In the genomic region with DNA sequence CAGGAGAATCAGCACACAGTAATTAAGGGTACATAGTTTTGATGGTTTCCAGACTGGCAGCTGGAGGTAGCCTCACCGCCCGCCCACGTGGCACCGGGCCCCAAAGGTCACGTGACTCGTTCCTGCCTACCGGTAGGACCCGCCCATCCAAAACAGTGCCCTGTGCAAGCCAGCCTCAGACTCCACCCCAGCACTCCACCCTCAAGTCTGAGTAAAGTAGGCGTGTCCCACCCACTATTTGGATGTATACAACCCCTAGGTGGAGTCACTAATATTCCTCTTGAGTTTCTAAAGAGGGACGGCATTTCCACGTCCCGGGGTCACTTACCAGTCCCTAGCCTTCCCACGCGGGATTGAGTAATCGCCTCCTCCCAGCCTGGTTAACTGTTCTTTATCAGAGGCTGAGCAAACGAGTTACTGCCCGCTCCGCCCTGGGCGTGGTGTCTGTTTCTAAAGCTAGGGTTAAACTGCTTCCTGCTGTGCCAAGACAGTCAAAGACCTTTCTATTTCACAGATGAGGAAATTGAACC, we compare ENCODE assay signal across 8 mouse cellular contexts. TPM values are rescaled to one million over a fixed set of nuclear protein-coding genes. Genes with fewer than 3 reads are reported as not detected.
DNase-seq lines count a peak whose midpoint lies in the region; ATAC-seq and TF ChIP-seq lines count a peak whose summit lies in the region.

No protein-coding gene starts in this region.

- peaks cover 25% of the 10 kb centered on the region for H3K36me3 ChIP-seq in heart, embryonic 13.5 days
- peaks cover 17% of the 10 kb centered on the region for H3K36me3 ChIP-seq in kidney, postnatal 0 days (ENCODE audit: insufficient read depth, low read length)
- no peaks in the 10 kb centered on the region; the same call in 1 of the 2 replicates for H3K36me3 ChIP-seq in macrophage (ENCODE audit: inconsistent target)

- H3K27me3 ChIP-seq in heart, embryonic 13.5 days (replicated peaks) = peaks cover 17% of the 10 kb centered on the region; the same call in 1 of the 2 replicates
- H3K27me3 ChIP-seq in kidney, postnatal 0 days (ENCODE audit: insufficient read depth, low read length) = no peaks in the 10 kb centered on the region

- TF ChIP-seq CTCF in embryonic fibroblast, embryonic 13.5 days (IDR thresholded peaks at IDR 0.05; ENCODE audit: borderline replicate concordance, insufficient read depth, low read length) = no peak
- TF ChIP-seq CTCF in kidney, postnatal 0 days (IDR thresholded peaks at IDR 0.05; ENCODE audit: low read depth) = peak; percentile 30; the same call in 1 of the 2 replicates

- no peaks in the 10 kb centered on the region for H3K79me2 ChIP-seq in macrophage (ENCODE audit: inconsistent target)

- H3K4me3 ChIP-seq in embryonic fibroblast, embryonic 13.5 days (ENCODE audit: insufficient read depth, low read length) = peak overlapping the region; percentile 52
- H3K4me3 ChIP-seq in heart, embryonic 13.5 days = peak overlapping the region; percentile 62
- peak overlapping the region; percentile 46 for H3K4me3 ChIP-seq in kidney, postnatal 0 days (replicated peaks; ENCODE audit: low read depth, low read length)
- peak overlapping the region; percentile 44 for H3K4me3 ChIP-seq in macrophage (ENCODE audit: inconsistent target)

- peak overlapping the region; percentile 62 for H3K27ac ChIP-seq in embryonic fibroblast, embryonic 13.5 days (ENCODE audit: insufficient read depth, low read length)
- peak overlapping the region; percentile 97 for H3K27ac ChIP-seq in heart, embryonic 13.5 days (replicated peaks)
- H3K27ac ChIP-seq in kidney, postnatal 0 days = peak overlapping the region; percentile 99
- H3K27ac ChIP-seq in macrophage = peak overlapping the region; percentile 98

- peak; percentile 69 for ATAC-seq in activated CD4-positive, CD25-positive, alpha-beta regulatory T cell, adult 4 months
- peak; percentile 64 for ATAC-seq in heart, embryonic 13.5 days (ENCODE audit: extremely low read depth, insufficient number of reproducible peaks, low FRiP score, low TSS enrichment)
- peak; percentile 79 for ATAC-seq in kidney, postnatal 0 days (replicated peaks; ENCODE audit: low FRiP score, low read depth)

- peak overlapping the region; percentile 100 for H3K4me2 ChIP-seq in heart, embryonic 13.5 days
- peak overlapping the region; percentile 97 for H3K4me2 ChIP-seq in kidney, postnatal 0 days (ENCODE audit: low read length)

- peak; percentile 99 for DNase-seq in 416B (ENCODE audit: low read depth)
- DNase-seq in kidney, postnatal 0 days (ENCODE audit: low spot score) = peak; percentile 95
- DNase-seq in skeletal muscle tissue, adult 2 months (ENCODE audit: low read depth, low spot score) = peak; percentile 80
- no peak for DNase-seq in frontal cortex, postnatal 10 days (ENCODE audit: low spot score in 2 of 2)

- under 1% methylated on average over 19 of the region's 19 CpGs for WGBS in heart, embryonic 13.5 days
- WGBS in kidney, postnatal 0 days = under 1% methylated on average over 19 of the region's 19 CpGs
- under 1% methylated on average over 19 of the region's 19 CpGs for WGBS in macrophage (ENCODE audit: missing documents)

- no peaks in the 10 kb centered on the region for H3K9me3 ChIP-seq in heart, embryonic 13.5 days
- no peaks in the 10 kb centered on the region for H3K9me3 ChIP-seq in kidney, postnatal 0 days (replicated peaks; ENCODE audit: low read length)

- peaks cover 5% of the 10 kb centered on the region; the same call in 1 of the 2 replicates for H3K4me1 ChIP-seq in embryonic fibroblast, embryonic 13.5 days (ENCODE audit: control insufficient read depth, insufficient read depth, low read length)
- peaks cover 66% of the 10 kb centered on the region for H3K4me1 ChIP-seq in heart, embryonic 13.5 days
- H3K4me1 ChIP-seq in kidney, postnatal 0 days (replicated peaks; ENCODE audit: insufficient read depth, low read length) = peaks cover 36% of the 10 kb centered on the region

- TF ChIP-seq POLR2A in embryonic fibroblast, embryonic 13.5 days (IDR thresholded peaks at IDR 0.05; ENCODE audit: low read depth, low read length) = peak; percentile 40

- H3K9ac ChIP-seq in heart, embryonic 13.5 days = peak overlapping the region; percentile 89
- H3K9ac ChIP-seq in kidney, postnatal 0 days (ENCODE audit: low read depth, low read length) = peak overlapping the region; percentile 68

RNA-seq across cellular contexts. Expression of a gene that starts 1.2 kb away (rescaled TPM):
- 10 to 100 TPM; 26.8 to 45.3 TPM for polyA plus RNA-seq in activated CD4-positive, CD25-positive, alpha-beta regulatory T cell, adult 4 months (2017; shearing (Covaris generic))
- polyA plus RNA-seq in embryonic fibroblast, embryonic 13.5 days (2011; ENCODE audit: insufficient read length, low read depth, missing spikeins) = 0.30 and 0.39 TPM in 2 replicates
- polyA plus RNA-seq in heart, embryonic 13.5 days (2015; fragmentation: Nextera tagmentation; extraction: Ambion mirVana) = 2.5 and 3.0 TPM in 2 replicates
- 2.3 and 3.6 TPM in 2 replicates for polyA plus RNA-seq in kidney, postnatal 0 days (2015; fragmentation: Nextera tagmentation; extraction: Ambion mirVana)
- total RNA-seq in macrophage (2018; cell fraction: chromatin; rRNA removed) = 10 to 100 TPM in 3 of 26 experiments, 1 to 10 TPM in 21, under 1 TPM in 2; 0.33 to 13.2 (median 2.9) TPM
- 1 to 10 TPM in 21 of 26 experiments, under 1 TPM in 5; 0.47 to 7.0 (median 2.4) TPM for total RNA-seq in macrophage (2018; cell fraction: cytosol; rRNA removed)
- total RNA-seq in macrophage (2018; cell fraction: nucleus; rRNA removed) = 10 to 100 TPM in 3 of 26 experiments, 1 to 10 TPM in 20, under 1 TPM in 3; 0.82 to 13.0 (median 3.1) TPM
- polyA plus RNA-seq in macrophage (2018) = 3.2 to 4.9 TPM (median 4.8 TPM) in 3 replicates

RNA-seq across cellular contexts. Expression of a gene that starts 1.4 kb away (rescaled TPM):
- 100 to 1,000 TPM in 1 of 2 experiments, 10 to 100 TPM in 1; 88.2 to 107 TPM for polyA plus RNA-seq in activated CD4-positive, CD25-positive, alpha-beta regulatory T cell, adult 4 months (2017; shearing (Covaris generic))
- 19.5 and 20.5 TPM in 2 replicates for polyA plus RNA-seq in embryonic fibroblast, embryonic 13.5 days (2011; ENCODE audit: insufficient read length, low read depth, missing spikeins)
- 22.2 and 26.9 TPM in 2 replicates for polyA plus RNA-seq in heart, embryonic 13.5 days (2015; fragmentation: Nextera tagmentation; extraction: Ambion mirVana)
- polyA plus RNA-seq in kidney, postnatal 0 days (2015; fragmentation: Nextera tagmentation; extraction: Ambion mirVana) = 38.8 and 39.2 TPM in 2 replicates
- total RNA-seq in macrophage (2018; cell fraction: chromatin; rRNA removed) = 10 to 100 TPM in 24 of 26 experiments, 1 to 10 TPM in 2; 8.5 to 80.6 (median 27.5) TPM
- 10 to 100 TPM in 14 of 26 experiments, 1 to 10 TPM in 12; 4.6 to 23.6 (median 10.7) TPM for total RNA-seq in macrophage (2018; cell fraction: cytosol; rRNA removed)
- 10 to 100 TPM in 20 of 26 experiments, 1 to 10 TPM in 6; 8.2 to 54.5 (median 17.3) TPM for total RNA-seq in macrophage (2018; cell fraction: nucleus; rRNA removed)
- 11.1 to 22.1 TPM (median 17.9 TPM) in 3 replicates for polyA plus RNA-seq in macrophage (2018)

RNA-seq across cellular contexts. Expression of a gene that starts 16.8 kb away (rescaled TPM):
- polyA plus RNA-seq in activated CD4-positive, CD25-positive, alpha-beta regulatory T cell, adult 4 months (2017; shearing (Covaris generic)) = 1 to 10 TPM; 1.3 to 1.9 TPM
- not detected in 2 replicates for polyA plus RNA-seq in embryonic fibroblast, embryonic 13.5 days (2011; ENCODE audit: insufficient read length, low read depth, missing spikeins)
- 1.3 and 2.3 TPM in 2 replicates for polyA plus RNA-seq in heart, embryonic 13.5 days (2015; fragmentation: Nextera tagmentation; extraction: Ambion mirVana)
- polyA plus RNA-seq in kidney, postnatal 0 days (2015; fragmentation: Nextera tagmentation; extraction: Ambion mirVana) = not detected in 2 replicates
- total RNA-seq in macrophage (2018; cell fraction: chromatin; rRNA removed) = not detected
- not detected for total RNA-seq in macrophage (2018; cell fraction: cytosol; rRNA removed)
- total RNA-seq in macrophage (2018; cell fraction: nucleus; rRNA removed) = not detected
- polyA plus RNA-seq in macrophage (2018) = not detected in 3 replicates

RNA-seq across cellular contexts. Expression of a gene that starts 28.8 kb away (rescaled TPM):
- polyA plus RNA-seq in activated CD4-positive, CD25-positive, alpha-beta regulatory T cell, adult 4 months (2017; shearing (Covaris generic)) = 1 to 10 TPM; 3.8 to 5.6 TPM
- 0.49 TPM in 1 of 2 replicates, not detected in the other for polyA plus RNA-seq in embryonic fibroblast, embryonic 13.5 days (2011; ENCODE audit: insufficient read length, low read depth, missing spikeins)
- polyA plus RNA-seq in heart, embryonic 13.5 days (2015; fragmentation: Nextera tagmentation; extraction: Ambion mirVana) = 0.78 and 1.3 TPM in 2 replicates
- polyA plus RNA-seq in kidney, postnatal 0 days (2015; fragmentation: Nextera tagmentation; extraction: Ambion mirVana) = 0.19 and 0.21 TPM in 2 replicates
- 10 to 100 TPM in 20 of 26 experiments, 1 to 10 TPM in 6; 2.7 to 18.9 (median 12.5) TPM for total RNA-seq in macrophage (2018; cell fraction: chromatin; rRNA removed)
- 1 to 10 TPM in 15 of 26 experiments, under 1 TPM in 11; 0.44 to 2.5 (median 1.1) TPM for total RNA-seq in macrophage (2018; cell fraction: cytosol; rRNA removed)
- total RNA-seq in macrophage (2018; cell fraction: nucleus; rRNA removed) = 10 to 100 TPM in 5 of 26 experiments, 1 to 10 TPM in 21; 1.1 to 15.8 (median 6.8) TPM
- 0.79 to 1.5 TPM (median 1.5 TPM) in 3 replicates for polyA plus RNA-seq in macrophage (2018)

RNA-seq across cellular contexts. Expression of a gene that starts 28.8 kb away (rescaled TPM):
- polyA plus RNA-seq in activated CD4-positive, CD25-positive, alpha-beta regulatory T cell, adult 4 months (2017; shearing (Covaris generic)) = 100 to 1,000 TPM in 1 of 2 experiments, 10 to 100 TPM in 1; 76.0 to 131 TPM
- polyA plus RNA-seq in embryonic fibroblast, embryonic 13.5 days (2011; ENCODE audit: insufficient read length, low read depth, missing spikeins) = 66.9 and 68.6 TPM in 2 replicates
- 74.8 and 75.6 TPM in 2 replicates for polyA plus RNA-seq in heart, embryonic 13.5 days (2015; fragmentation: Nextera tagmentation; extraction: Ambion mirVana)
- 107 and 115 TPM in 2 replicates for polyA plus RNA-seq in kidney, postnatal 0 days (2015; fragmentation: Nextera tagmentation; extraction: Ambion mirVana)
- total RNA-seq in macrophage (2018; cell fraction: chromatin; rRNA removed) = 10 to 100 TPM; 31.8 to 86.4 (median 54.3) TPM
- total RNA-seq in macrophage (2018; cell fraction: cytosol; rRNA removed) = 100 to 1,000 TPM; 120 to 182 (median 142) TPM
- total RNA-seq in macrophage (2018; cell fraction: nucleus; rRNA removed) = 100 to 1,000 TPM in 14 of 26 experiments, 10 to 100 TPM in 12; 59.2 to 135 (median 103) TPM
- polyA plus RNA-seq in macrophage (2018) = 138 to 194 TPM (median 167 TPM) in 3 replicates

Comparison
In these comparisons a context has a peak if more than half of its experiments do, and no peak if none do; other contexts are left out.
1. DNase-seq: peak in 416B (single experiment), kidney, postnatal 0 days (single experiment) and skeletal muscle tissue, adult 2 months (single experiment); none in frontal cortex, postnatal 10 days (0 of 2).
2. Peak in every context shown above with its lines, with median percentiles within 50 percentile points of each other: ATAC-seq, H3K27ac ChIP-seq and H3K4me3 ChIP-seq.